Mouse (Mus musculus): ENCODE measurements around the gene Prl2c1. TPM values are rescaled to one million over a fixed set of nuclear protein-coding genes. Genes with fewer than 3 reads are reported as not detected.
"Not testable (repeated sequence)": the region's sequence is repeated elsewhere in the genome, so short reads cannot be mapped to it uniquely, and the experiment has no call there.

The Prl2c1 gene
- polyA plus RNA-seq (2012; rRNA removed), result not detected in 2 replicates

DNA sequence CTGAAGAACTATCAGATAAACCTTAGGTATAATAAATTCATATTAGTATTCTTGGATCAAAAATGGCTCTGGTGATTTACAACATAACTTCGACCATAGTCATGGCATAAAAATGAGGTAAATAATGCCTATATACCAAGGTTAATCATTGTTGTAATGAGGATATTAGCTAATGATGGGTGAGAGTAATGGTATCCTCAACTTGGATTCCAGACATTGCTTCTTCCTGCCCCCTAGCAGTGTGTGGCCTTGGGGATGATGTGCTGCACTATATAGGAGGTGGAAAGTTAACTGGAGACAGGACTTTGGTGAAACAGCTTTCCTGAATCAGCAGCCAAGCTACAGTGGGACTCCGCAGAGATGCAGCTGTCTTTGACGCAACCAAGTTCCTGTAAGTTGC, at the start of gene Prl2c1:
Prl2c1 (plus strand) TSS at position 301 of the 400 bp plus-strand sequence.
- no peak within 1 kb of the TSS for H3K4me3 ChIP-seq (ENCODE audit: insufficient read depth, low read length)
- no peaks in the 10 kb centered on the region for H3K4me1 ChIP-seq (ENCODE audit: control insufficient read depth, insufficient read depth, low read length)
- no peak within 1 kb of the TSS for H3K27ac ChIP-seq (ENCODE audit: insufficient read depth, low read length)
- TF ChIP-seq CTCF (IDR thresholded peaks at IDR 0.05; ENCODE audit: extremely low read depth, insufficient read depth, low read length) (no peak), POLR2A (IDR thresholded peaks at IDR 0.05; ENCODE audit: extremely low read depth, insufficient read depth, low read length) (no peak)

DNA sequence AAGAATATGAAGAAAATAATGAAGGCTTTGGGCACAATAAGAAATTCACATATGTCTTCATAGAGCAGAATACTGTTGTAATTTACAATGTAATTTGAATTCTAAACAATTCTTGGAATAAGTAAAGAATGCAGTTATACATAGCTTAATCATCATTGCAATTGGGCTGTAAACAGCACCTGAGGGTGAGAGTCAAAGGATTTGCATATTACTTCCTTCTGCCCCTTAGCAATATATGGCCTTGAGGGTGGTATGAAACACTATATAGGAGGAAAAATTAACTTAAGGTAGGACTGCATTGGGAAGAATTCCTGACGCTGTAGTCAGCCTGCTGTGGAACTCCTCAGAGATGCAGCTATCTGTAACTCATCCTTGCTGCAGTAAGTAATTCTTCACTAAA, 47.8 kb upstream of the Prl2c1 start, which contains the start of gene Prl2a1:
Prl2a1 (plus strand) TSS at position 301 of the 400 bp plus-strand sequence.
- H3K4me3 ChIP-seq (ENCODE audit: insufficient read depth, low read length), result no peak within 1 kb of the TSS
- TF ChIP-seq POLR2A (IDR thresholded peaks at IDR 0.05; ENCODE audit: extremely low read depth, insufficient read depth, low read length), result no peak
- TF ChIP-seq CTCF (IDR thresholded peaks at IDR 0.05; ENCODE audit: extremely low read depth, insufficient read depth, low read length), result no peak
- no peaks in the 10 kb centered on the region for H3K4me1 ChIP-seq (ENCODE audit: control insufficient read depth, insufficient read depth, low read length)
- H3K27ac ChIP-seq (ENCODE audit: insufficient read depth, low read length), result no peak within 1 kb of the TSS

DNA sequence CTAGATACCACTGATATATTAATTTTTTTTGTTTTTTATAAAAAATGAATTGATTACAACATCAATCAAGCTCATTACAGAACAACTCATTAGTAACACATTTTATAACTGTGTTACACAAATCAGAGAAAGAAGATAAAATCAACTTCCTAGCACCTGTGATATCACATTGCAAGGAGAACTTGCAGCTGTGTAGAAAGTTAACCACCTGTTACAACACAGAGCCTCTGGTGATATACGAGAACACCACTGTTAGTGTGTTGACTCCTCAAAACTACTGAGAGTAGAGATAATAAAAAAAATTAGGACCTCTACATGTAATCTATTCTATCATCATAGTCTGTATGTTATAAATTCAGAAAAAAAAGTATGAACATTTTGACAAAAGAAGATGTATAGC, 46.4 kb upstream of the Prl2c1 start:
- H3K27ac ChIP-seq (ENCODE audit: insufficient read depth, low read length), result no peak overlapping the region
- H3K4me1 ChIP-seq (ENCODE audit: control insufficient read depth, insufficient read depth, low read length), result no peaks in the 10 kb centered on the region
- TF ChIP-seq POLR2A (IDR thresholded peaks at IDR 0.05; ENCODE audit: extremely low read depth, insufficient read depth, low read length), result no peak
- TF ChIP-seq CTCF (IDR thresholded peaks at IDR 0.05; ENCODE audit: extremely low read depth, insufficient read depth, low read length), result no peak
- no peak overlapping the region for H3K4me3 ChIP-seq (ENCODE audit: insufficient read depth, low read length)

DNA sequence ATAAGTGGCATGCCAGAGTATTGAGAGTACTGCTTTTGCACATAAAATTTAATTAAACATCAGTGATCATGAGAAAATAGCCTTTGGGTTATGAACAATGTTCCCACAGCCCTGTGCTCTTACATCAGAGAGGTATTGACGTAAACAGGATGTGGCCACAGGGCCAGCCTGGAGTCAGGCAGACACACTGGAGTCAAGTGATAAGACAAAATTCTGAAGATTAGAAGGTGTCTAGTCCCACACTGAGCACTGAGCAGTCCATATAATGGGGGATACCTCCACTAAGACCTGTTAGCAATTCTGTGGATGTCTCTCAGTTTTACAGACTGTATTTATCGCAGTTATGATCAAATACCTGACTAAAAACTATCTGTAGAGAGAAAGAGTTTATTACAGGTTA, 55.1 kb downstream of the Prl2c1 start:
- not testable (repeated sequence) for H3K27ac ChIP-seq (ENCODE audit: insufficient read depth, low read length); H3K4me1 ChIP-seq (ENCODE audit: control insufficient read depth, insufficient read depth, low read length); H3K4me3 ChIP-seq (ENCODE audit: insufficient read depth, low read length)

Other genes with a start within 250 kb of the Prl2c1 start
- not detected in 2 replicates for gene Prl7b1, start 238.8 kb upstream of the Prl2c1 start, polyA plus RNA-seq (2012; rRNA removed)
- not detected in 2 replicates for gene Prl7a1, start 206.8 kb upstream of the Prl2c1 start, polyA plus RNA-seq (2012; rRNA removed)
- 0.08 TPM in 1 of 2 replicates, not detected in the other for gene Prl7a2, start 181.3 kb upstream of the Prl2c1 start, polyA plus RNA-seq (2012; rRNA removed)
- not detected in 2 replicates for gene Prl7d1, start 132.6 kb upstream of the Prl2c1 start, polyA plus RNA-seq (2012; rRNA removed)
- not detected in 2 replicates for gene Prl7c1, start 68.5 kb upstream of the Prl2c1 start, polyA plus RNA-seq (2012; rRNA removed)
- gene Prl2a1, start 47.7 kb upstream of the Prl2c1 start, polyA plus RNA-seq (2012; rRNA removed), result not detected in 2 replicates
- not detected in 2 replicates for gene Prl4a1, start 166.9 kb downstream of the Prl2c1 start, polyA plus RNA-seq (2012; rRNA removed)

Data from cortical plate, adult 2 months (tissue).